Mouse (Mus musculus): ENCODE measurements around the gene Med12l.

DNA sequence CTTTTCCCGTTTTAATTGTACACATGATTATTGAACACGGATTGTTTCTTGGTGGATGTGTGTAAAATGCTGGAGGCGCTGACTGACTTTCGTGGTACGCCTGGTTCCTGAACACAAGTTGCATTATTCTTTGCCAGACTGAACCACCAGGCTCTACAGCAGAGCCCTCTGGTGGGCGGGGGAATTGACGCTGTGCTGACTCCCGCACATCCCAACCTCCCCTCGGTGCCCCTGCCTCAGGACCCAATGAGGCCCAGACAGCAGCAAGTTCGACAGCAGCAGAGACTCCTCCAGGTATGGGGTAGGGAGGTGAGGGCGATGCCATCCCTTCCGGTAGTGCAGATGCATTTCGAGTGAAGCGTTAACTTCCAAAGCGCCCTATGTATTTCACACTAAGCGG lies 292.0 kb downstream of the Med12l start:
- TF ChIP-seq POLR2A (IDR thresholded peaks at IDR 0.05; ENCODE audit: extremely low read depth, insufficient read depth, low read length) (no peak), CTCF (IDR thresholded peaks at IDR 0.05; ENCODE audit: low read depth, low read length) (no peak)

Measured in liver, adult 2 months (tissue).